In genomic region chr8:30569799-30570198, GRCm38 (mm10) we compare ENCODE assay signal across 23 mouse cellular contexts.
"Had no signal": no experiment of that assay in that cellular context is flagged by ENCODE, and none has a peak within 500 bp of the region (broad histone marks: within the 10 kb centered on the region; RNA-seq: fewer than 3 reads in every experiment).

No protein-coding gene starts in this region.

- H3K27ac ChIP-seq: gastrocnemius, adult 2 months; heart, embryonic 10.5 days; hindbrain, embryonic 12.5 days; hindbrain, embryonic 14.5 days; limb, embryonic 13.5 days; limb, embryonic 15.5 days; liver, embryonic 12.5 days had no signal

- ATAC-seq: hindbrain, embryonic 16.5 days; inflammation-experienced regulatory T-cells, adult 6 months; liver, embryonic 12.5 days had no signal

- H3K4me2 ChIP-seq: heart, embryonic 12.5 days; hindbrain, embryonic 12.5 days; hindbrain, embryonic 14.5 days; limb, embryonic 13.5 days; limb, embryonic 15.5 days; liver, embryonic 12.5 days had no signal

- H3K4me3 ChIP-seq: gastrocnemius, adult 2 months; heart, embryonic 10.5 days; heart, embryonic 12.5 days; hindbrain, embryonic 10.5 days; hindbrain, embryonic 12.5 days; limb, embryonic 13.5 days; limb, embryonic 15.5 days; liver, embryonic 12.5 days had no signal

- H3K9me3 ChIP-seq: heart, embryonic 10.5 days; heart, embryonic 12.5 days; hindbrain, embryonic 10.5 days; hindbrain, embryonic 12.5 days; limb, embryonic 13.5 days; limb, embryonic 15.5 days; liver, embryonic 12.5 days had no signal

- H3K4me1 ChIP-seq: heart, embryonic 10.5 days; heart, embryonic 12.5 days; hindbrain, embryonic 12.5 days; limb, embryonic 13.5 days; limb, embryonic 15.5 days; liver, embryonic 12.5 days had no signal

- H3K27me3 ChIP-seq: heart, embryonic 12.5 days; hindbrain, embryonic 12.5 days; limb, embryonic 13.5 days; limb, embryonic 15.5 days; liver, embryonic 12.5 days had no signal

- DNase-seq: gastrocnemius, adult 2 months; gastrocnemius, postnatal 10 days; gastrocnemius, postnatal 25 days; heart, adult 18-20 months; heart, postnatal 10 days; heart, postnatal 4 days; kidney, adult 18-20 months; kidney, adult 8-10 months; kidney, postnatal 10 days; kidney, postnatal 36 days; layer of hippocampus, adult 9-11 months; layer of hippocampus, postnatal 36 days; left cerebral cortex, postnatal 4 days had no signal

- H3K9ac ChIP-seq: heart, embryonic 12.5 days; hindbrain, embryonic 12.5 days; hindbrain, embryonic 14.5 days; limb, embryonic 13.5 days; limb, embryonic 15.5 days; liver, embryonic 12.5 days had no signal

- H3K36me3 ChIP-seq: heart, embryonic 10.5 days; heart, embryonic 12.5 days; hindbrain, embryonic 10.5 days; hindbrain, embryonic 12.5 days; limb, embryonic 13.5 days; limb, embryonic 15.5 days; liver, embryonic 12.5 days had no signal
